Mouse (Mus musculus): ENCODE data around the gene Gsdma. TPM values are rescaled to one million over a fixed set of nuclear protein-coding genes. Genes with fewer than 3 reads are reported as not detected.

The Gsdma gene
- total and polyA plus RNA-seq, 3 experiments: 0.10 TPM; not detected in 2

DNA sequence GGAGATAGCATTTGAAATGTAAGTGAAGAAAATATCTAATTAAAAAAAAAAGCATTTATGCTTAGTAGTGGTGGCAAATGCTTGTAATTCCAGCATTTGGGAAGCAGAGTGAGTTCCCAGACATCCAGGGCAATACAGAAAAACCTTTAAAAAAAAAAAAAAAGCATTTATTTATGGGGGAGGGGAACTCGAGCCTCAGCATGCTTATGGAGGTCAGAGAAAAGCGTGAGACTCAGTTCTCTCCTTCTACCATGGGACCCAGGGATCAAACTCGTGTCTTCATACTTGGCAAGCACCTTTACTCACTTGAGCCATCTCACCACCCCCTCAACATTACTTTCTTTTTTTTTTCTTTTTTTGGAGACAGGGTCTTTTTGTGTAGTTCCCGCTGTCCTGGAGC is 17.0 kb downstream of the Gsdma start:
- peaks cover 26% of the 10 kb centered on the region for H3K27me3 ChIP-seq (replicated peaks)
- H3K9ac ChIP-seq (ENCODE audit: insufficient read depth, low read depth): peak overlapping the region; percentile 66; the same call in 1 of the 2 replicates
- dilution Hi-C loops (cut with MboI; ENCODE audit: extremely low pct_ligation_motif_present, extremely low pct_unique_long_range_greater_than_20kb, low sequenced_read_pairs): no loop called here
- no peak overlapping the region for H3K27ac ChIP-seq (ENCODE audit: insufficient read depth, low read depth)
- H3K36me3 ChIP-seq (replicated peaks in 1 of 2; ENCODE audit: control insufficient read depth in 1 of 2, insufficient read depth in 1 of 2, low read length in 1 of 2): peaks cover 13 to 21% of the 10 kb centered on the region in 2 experiments
- H3K4me3 ChIP-seq (replicated peaks in 1 of 3; ENCODE audit: low read depth in 2 of 3, low read length in 2 of 3, poor library complexity in 1 of 3): no peak overlapping the region
- in situ Hi-C loops (cut with MboI; ENCODE audit: low pct_ligation_motif_present, low pct_unique_long_range_greater_than_20kb, low sequenced_read_pairs): no loop called here
- no peak for DNase-seq (ENCODE audit: extremely low read depth)
- H3K9me3 ChIP-seq (replicated peaks; ENCODE audit: low read length): no peaks in the 10 kb centered on the region
- H3K79me2 ChIP-seq (replicated peaks; ENCODE audit: control insufficient read depth, extremely low read depth, insufficient read depth, poor library complexity, severe bottlenecking): peaks cover 29% of the 10 kb centered on the region
- H3K4me2 ChIP-seq (ENCODE audit: insufficient read depth, low read depth, poor library complexity, severe bottlenecking): peak overlapping the region; percentile 86
- H3K4me1 ChIP-seq (ENCODE audit: control insufficient read depth in 1 of 2, insufficient read depth in 2 of 2): peaks cover 16 to 33% of the 10 kb centered on the region in 2 experiments
- TF ChIP-seq ZNF384 (IDR thresholded peaks at IDR 0.05; ENCODE audit: low read depth, low read length) (peak; percentile 32), IRF4 (IDR thresholded peaks at IDR 0.05; ENCODE audit: low read depth, low read length) (0 out of 2 replicates have a peak, but pooled peaks have one; percentile 7), SMC3 (IDR thresholded peaks at IDR 0.05; ENCODE audit: low read depth, low read length) (no peak), TBP (conservative IDR thresholded peaks at IDR 0.05; ENCODE audit: low read depth, low read length) (no peak), SIN3A (IDR thresholded peaks at IDR 0.05; ENCODE audit: low read length) (no peak), NRF1 (IDR thresholded peaks at IDR 0.05; ENCODE audit: low read depth, low read length) (no peak)

- in situ Hi-C loops (cut with MboI; ENCODE audit: low pct_ligation_motif_present, low pct_unique_long_range_greater_than_20kb, low sequenced_read_pairs): no loop called here
- Histone ChIP-seq H3K27ac (ENCODE audit: insufficient read depth, low read depth) (peak within 1 kb of the TSS; percentile 60), H3K27me3 (replicated peaks) (peaks cover 22% of the 10 kb centered on the region), H3K4me2 (ENCODE audit: insufficient read depth, low read depth, poor library complexity, severe bottlenecking) (peak within 1 kb of the TSS; percentile 99), H3K9ac (ENCODE audit: insufficient read depth, low read depth) (peak within 1 kb of the TSS; percentile 97), H3K4me1 (ENCODE audit: control insufficient read depth in 1 of 2, insufficient read depth in 2 of 2) (peaks cover 15 to 31% of the 10 kb centered on the region in 2 experiments), H3K9me3 (replicated peaks; ENCODE audit: low read length) (no peaks in the 10 kb centered on the region), H3K4me3 (replicated peaks in 1 of 3; ENCODE audit: low read depth in 2 of 3, low read length in 2 of 3, poor library complexity in 1 of 3) (peak within 1 kb of the TSS; percentile 72 to 100 (median 98)), H3K36me3 (replicated peaks in 1 of 2; ENCODE audit: control insufficient read depth in 1 of 2, insufficient read depth in 1 of 2, low read length in 1 of 2) (peaks cover 21 to 30% of the 10 kb centered on the region in 2 experiments), H3K79me2 (replicated peaks; ENCODE audit: control insufficient read depth, extremely low read depth, insufficient read depth, poor library complexity, severe bottlenecking) (peaks cover 29% of the 10 kb centered on the region)
- DNase-seq (ENCODE audit: extremely low read depth): peak; percentile 100
- dilution Hi-C loops (cut with MboI; ENCODE audit: extremely low pct_ligation_motif_present, extremely low pct_unique_long_range_greater_than_20kb, low sequenced_read_pairs): no loop called here
- TF ChIP-seq ZC3H11A (IDR thresholded peaks at IDR 0.05; ENCODE audit: low read depth, low read length): no peak
- TF ChIP-seq UBTF (IDR thresholded peaks at IDR 0.05; ENCODE audit: low read depth, low read length): peak; percentile 100
- TF ChIP-seq PAX5 (IDR thresholded peaks at IDR 0.05; ENCODE audit: low read length): no peak
- TF ChIP-seq ZMIZ1 (IDR thresholded peaks at IDR 0.05; ENCODE audit: low read depth, low read length): no peak; the same call in 1 of the 2 replicates
- TF ChIP-seq POLR2AphosphoS2 (IDR thresholded peaks at IDR 0.05; ENCODE audit: low read depth, low read length): peak; percentile 66; the same call in 1 of the 2 replicates
- TF ChIP-seq TBP (conservative IDR thresholded peaks at IDR 0.05; ENCODE audit: low read depth, low read length): peak; percentile 91
- TF ChIP-seq GABPA (IDR thresholded peaks at IDR 0.05; ENCODE audit: insufficient replicate concordance, low read depth, low read length): peak; percentile 76; the same call in 1 of the 2 replicates
- peak; percentile 75 for TF ChIP-seq IRF4 (IDR thresholded peaks at IDR 0.05; ENCODE audit: low read depth, low read length)
- no peak; the same call in none of the 2 replicates for TF ChIP-seq MAZ (IDR thresholded peaks at IDR 0.05; ENCODE audit: low read depth, low read length)
- peak; percentile 100 for TF ChIP-seq SIN3A (IDR thresholded peaks at IDR 0.05; ENCODE audit: low read length)
- peak; percentile 62; the same call in 1 of the 2 replicates for TF ChIP-seq MAX (IDR thresholded peaks at IDR 0.05; ENCODE audit: low read length)
- TF ChIP-seq EP300 (IDR thresholded peaks at IDR 0.05; ENCODE audit: low read length): no peak
- TF ChIP-seq POLR2A (IDR thresholded peaks at IDR 0.05; ENCODE audit: low read depth, low read length): peak; percentile 94
- peak; percentile 33 for TF ChIP-seq RAD21 (IDR thresholded peaks at IDR 0.05; ENCODE audit: low read depth, low read length)
- peak; percentile 10; the same call in 1 of the 2 replicates for TF ChIP-seq BHLHE40 (IDR thresholded peaks at IDR 0.05; ENCODE audit: low read depth, low read length)
- TF ChIP-seq JUN (IDR thresholded peaks at IDR 0.05; ENCODE audit: insufficient read depth, low read depth, low read length): no peak
- TF ChIP-seq USF2 (conservative IDR thresholded peaks at IDR 0.05; ENCODE audit: low read depth, low read length): no peak
- peak; percentile 90 for TF ChIP-seq NELFE (IDR thresholded peaks at IDR 0.05; ENCODE audit: low read depth, low read length)
- peak; percentile 98 for TF ChIP-seq CHD2 (IDR thresholded peaks at IDR 0.05; ENCODE audit: low read length)
- TF ChIP-seq CHD1 (IDR thresholded peaks at IDR 0.05; ENCODE audit: low read depth, low read length): no peak
- TF ChIP-seq ZKSCAN1 (IDR thresholded peaks at IDR 0.05; ENCODE audit: borderline replicate concordance, low read depth, low read length): peak; percentile 36; the same call in 1 of the 2 replicates
- TF ChIP-seq SMC3 (IDR thresholded peaks at IDR 0.05; ENCODE audit: low read depth, low read length): no peak
- TF ChIP-seq CTCF (conservative IDR thresholded peaks at IDR 0.05 in 1 of 2, IDR thresholded peaks at IDR 0.05 in 1 of 2; ENCODE audit: low read depth in 2 of 2, low read length in 2 of 2): peak; percentile 6 to 80; a peak in 2 of 4 replicates
- peak; percentile 85; the same call in 1 of the 2 replicates for TF ChIP-seq MXI1 (IDR thresholded peaks at IDR 0.05; ENCODE audit: low read depth, low read length)
- peak; percentile 97 for TF ChIP-seq ELF1 (IDR thresholded peaks at IDR 0.05; ENCODE audit: low read depth, low read length)
- no peak for TF ChIP-seq E2F4 (IDR thresholded peaks at IDR 0.05; ENCODE audit: insufficient replicate concordance, low read depth, low read length)
- no peak; the same call in none of the 2 replicates for TF ChIP-seq ZNF384 (IDR thresholded peaks at IDR 0.05; ENCODE audit: low read depth, low read length)
- TF ChIP-seq MEF2A (IDR thresholded peaks at IDR 0.05; ENCODE audit: borderline replicate concordance, low read depth, low read length): peak; percentile 78; the same call in 1 of the 2 replicates
Observed at GRCm38 (mm10) chr11:98681786-98682745, 17.9 kb downstream of the Gsdma start, which contains the start of gene Psmd3. Gene Psmd3, plus strand, starts transcription at chr11:98682554.

Measured in CH12.LX (cell line).